Mouse (Mus musculus) spleen, adult 2 months (tissue): ENCODE data around the gene Ak1.

ENCODE experiments used
- CTCF ChIP-seq: fragments of 200-500 bp; IDR thresholded peaks from 2 replicates; pipeline ENCODE4 v1.5.1; 2011; ENCODE audit warnings: mild to moderate bottlenecking, inconsistent platforms; ENCODE audit not compliant: insufficient read depth, insufficient read length, insufficient replicate concordance; ENCODE audit errors: extremely low read depth
- POLR2A ChIP-seq: fragments of 200-500 bp; IDR thresholded peaks from 2 replicates; pipeline ENCODE4 v1.6.1; 2011; ENCODE audit warnings: low read depth, low read length, inconsistent platforms

DNA sequence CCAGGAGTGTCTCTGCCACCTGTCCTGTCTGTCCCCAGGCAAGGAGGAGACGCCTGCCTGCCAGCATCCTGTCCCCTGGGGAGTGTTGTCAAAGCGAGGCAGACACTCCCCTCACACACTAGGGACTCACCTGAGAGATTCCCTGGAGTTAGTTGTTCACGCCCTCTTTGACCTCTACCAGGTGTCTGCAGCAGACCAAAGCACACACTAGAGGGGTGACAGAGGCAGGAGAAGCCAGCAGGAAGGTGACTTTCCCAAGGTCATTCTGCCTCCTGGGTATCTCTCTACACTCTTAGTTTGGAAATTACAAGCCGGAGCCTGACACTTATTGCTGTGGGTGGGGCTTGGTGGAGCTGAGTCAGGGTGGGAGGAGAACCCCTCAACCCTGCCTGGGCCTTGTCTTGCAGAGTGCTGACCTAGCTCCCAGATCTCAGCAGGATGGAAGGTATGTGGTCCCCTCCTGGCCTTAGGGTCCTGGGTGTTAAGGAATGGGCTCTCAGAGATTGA lies 6.5 kb downstream of the Ak1 start:
- TF ChIP-seq CTCF (no peak), POLR2A (no peak)
